Mouse (Mus musculus): Measurements from ENCODE around the gene Bin2. TPM values are rescaled to one million over a fixed set of nuclear protein-coding genes. Genes with fewer than 3 reads are reported as not detected.

The Bin2 gene
- total and polyA plus RNA-seq, 3 experiments, result 51.4 to 89.9 (median 64.8) TPM

GRCm38 (mm10) chr15:100666219-100666696, 3.1 kb downstream of the Bin2 start:
- dilution Hi-C loops (cut with MboI; ENCODE audit: extremely low pct_ligation_motif_present, extremely low pct_unique_long_range_greater_than_20kb, low sequenced_read_pairs) (no loop called here), in situ Hi-C loops (cut with MboI; ENCODE audit: low pct_ligation_motif_present, low pct_unique_long_range_greater_than_20kb, low sequenced_read_pairs) (no loop called here)
- Histone ChIP-seq H3K4me2 (ENCODE audit: insufficient read depth, low read depth, poor library complexity, severe bottlenecking) (peak overlapping the region; percentile 64), H3K79me2 (replicated peaks; ENCODE audit: control insufficient read depth, extremely low read depth, insufficient read depth, poor library complexity, severe bottlenecking) (peaks cover 49% of the 10 kb centered on the region), H3K27me3 (replicated peaks) (no peaks in the 10 kb centered on the region), H3K27ac (ENCODE audit: insufficient read depth, low read depth) (peak overlapping the region; percentile 69), H3K4me3 (replicated peaks in 1 of 3; ENCODE audit: low read depth in 2 of 3, low read length in 2 of 3, poor library complexity in 1 of 3) (peak overlapping the region; percentile 29 to 50 (median 41)), H3K9ac (ENCODE audit: insufficient read depth, low read depth) (peak overlapping the region; percentile 85; the same call in 1 of the 2 replicates), H3K4me1 (ENCODE audit: control insufficient read depth in 1 of 2, insufficient read depth in 2 of 2) (peaks cover 20 to 82% of the 10 kb centered on the region in 2 experiments), H3K9me3 (replicated peaks; ENCODE audit: low read length) (no peaks in the 10 kb centered on the region), H3K36me3 (replicated peaks in 1 of 2; ENCODE audit: control insufficient read depth in 1 of 2, insufficient read depth in 1 of 2, low read length in 1 of 2) (peaks cover 3 to 31% of the 10 kb centered on the region in 2 experiments)
- peak; percentile 59 for DNase-seq (ENCODE audit: extremely low read depth)
- TF ChIP-seq CHD1 (IDR thresholded peaks at IDR 0.05; ENCODE audit: low read depth, low read length) (no peak), JUND (conservative IDR thresholded peaks at IDR 0.05; ENCODE audit: low read depth, low read length) (no peak), MAX (IDR thresholded peaks at IDR 0.05; ENCODE audit: low read length) (no peak), MXI1 (IDR thresholded peaks at IDR 0.05; ENCODE audit: low read depth, low read length) (no peak; the same call in 1 of the 2 replicates), ZKSCAN1 (IDR thresholded peaks at IDR 0.05; ENCODE audit: borderline replicate concordance, low read depth, low read length) (no peak), ZC3H11A (IDR thresholded peaks at IDR 0.05; ENCODE audit: low read depth, low read length) (no peak), KAT2A (IDR thresholded peaks at IDR 0.05; ENCODE audit: insufficient replicate concordance, low read length) (no peak), ETS1 (conservative IDR thresholded peaks at IDR 0.05; ENCODE audit: low read depth, low read length) (peak; percentile 58), IRF4 (IDR thresholded peaks at IDR 0.05; ENCODE audit: low read depth, low read length) (peak; percentile 44; the same call in 1 of the 2 replicates), EP300 (IDR thresholded peaks at IDR 0.05; ENCODE audit: low read length) (0 out of 2 replicates have a peak, but pooled peaks have one; percentile 31)

- in situ Hi-C loops (cut with MboI; ENCODE audit: low pct_ligation_motif_present, low pct_unique_long_range_greater_than_20kb, low sequenced_read_pairs) (no loop called here), dilution Hi-C loops (cut with MboI; ENCODE audit: extremely low pct_ligation_motif_present, extremely low pct_unique_long_range_greater_than_20kb, low sequenced_read_pairs) (no loop called here)
- Histone ChIP-seq H3K9me3 (replicated peaks; ENCODE audit: low read length) (no peaks in the 10 kb centered on the region), H3K4me2 (ENCODE audit: insufficient read depth, low read depth, poor library complexity, severe bottlenecking) (peak overlapping the region; percentile 64), H3K4me1 (ENCODE audit: control insufficient read depth in 1 of 2, insufficient read depth in 2 of 2) (peaks cover 20 to 82% of the 10 kb centered on the region in 2 experiments), H3K27ac (ENCODE audit: insufficient read depth, low read depth) (peak overlapping the region; percentile 69), H3K36me3 (replicated peaks in 1 of 2; ENCODE audit: control insufficient read depth in 1 of 2, insufficient read depth in 1 of 2, low read length in 1 of 2) (peaks cover 10 to 38% of the 10 kb centered on the region in 2 experiments), H3K9ac (ENCODE audit: insufficient read depth, low read depth) (peak overlapping the region; percentile 85; the same call in 1 of the 2 replicates), H3K4me3 (replicated peaks in 1 of 3; ENCODE audit: low read depth in 2 of 3, low read length in 2 of 3, poor library complexity in 1 of 3) (peak overlapping the region; percentile 8 to 41 (median 29)), H3K79me2 (replicated peaks; ENCODE audit: control insufficient read depth, extremely low read depth, insufficient read depth, poor library complexity, severe bottlenecking) (peaks cover 49% of the 10 kb centered on the region), H3K27me3 (replicated peaks) (no peaks in the 10 kb centered on the region)
- peak; percentile 54; the same call in 1 of the 2 replicates for TF ChIP-seq ZNF384 (IDR thresholded peaks at IDR 0.05; ENCODE audit: low read depth, low read length)
- TF ChIP-seq JUND (conservative IDR thresholded peaks at IDR 0.05; ENCODE audit: low read depth, low read length), result no peak
- TF ChIP-seq CHD1 (IDR thresholded peaks at IDR 0.05; ENCODE audit: low read depth, low read length), result 0 out of 2 replicates have a peak, but pooled peaks have one; percentile 16
- DNase-seq (ENCODE audit: extremely low read depth), result peak; percentile 58
These were observed 3.7 kb downstream of the Bin2 start for GRCm38 (mm10) chr15:100665411-100666218.

All from CH12.LX (cell line).